Mouse (Mus musculus) stomach, postnatal 0 days (tissue): ENCODE data around the gene Caprin1. TPM values are rescaled to one million over a fixed set of nuclear protein-coding genes. Genes with fewer than 3 reads are reported as not detected.

Source experiments
- ATAC-seq: fragments of 200-750 bp; cut with Nextera tagmentation; 2 replicates; pipeline ENCODE4 v1.8.0; 2017; ENCODE audit not compliant: low FRiP score, low TSS enrichment
- DNase-seq: peaks from one replicate; pipeline ENCODE4 v3.0.0-alpha.2; 2016; ENCODE audit warnings: low spot score
- H3K27ac ChIP-seq: fragments of 300-500 bp; sonication (generic); replicated peaks from 2 replicates; pipeline ENCODE4 v1.5.1; 2014; ENCODE audit warnings: mild to moderate bottlenecking, control low read depth
- H3K27me3 ChIP-seq: fragments of 300-500 bp; sonication (generic); 2 replicates; pipeline ENCODE4 v1.6.1; 2014; ENCODE audit warnings: low read length; ENCODE audit not compliant: control insufficient read depth, insufficient read depth
- H3K36me3 ChIP-seq: fragments of 300-500 bp; sonication (generic); 2 replicates; pipeline ENCODE4 v1.6.1; 2014; ENCODE audit warnings: low read length, mixed read lengths; ENCODE audit not compliant: control insufficient read depth, insufficient read depth
- H3K4me1 ChIP-seq: fragments of 300-500 bp; sonication (generic); replicated peaks from 2 replicates; pipeline ENCODE4 v1.6.1; 2014; ENCODE audit warnings: antibody characterized with exemption; ENCODE audit not compliant: control insufficient read depth, insufficient read depth
- H3K4me2 ChIP-seq: fragments of 300-500 bp; sonication (generic); replicated peaks from 2 replicates; pipeline ENCODE4 v1.6.1; 2014; ENCODE audit warnings: low read depth, mild to moderate bottlenecking, control low read depth, moderate library complexity
- H3K4me3 ChIP-seq: fragments of 300-500 bp; sonication (generic); 2 replicates; pipeline ENCODE4 v1.5.1; 2014; ENCODE audit warnings: low read depth, low read length, control low read depth
- H3K9ac ChIP-seq: fragments of 300-500 bp; sonication (generic); 2 replicates; pipeline ENCODE4 v1.6.1; 2014; ENCODE audit warnings: mild to moderate bottlenecking, low read length, control low read depth, mixed read lengths
- H3K9me3 ChIP-seq: fragments of 300-500 bp; sonication (generic); 2 replicates; pipeline ENCODE4 v1.6.1; 2016; ENCODE audit warnings: low read length; ENCODE audit not compliant: control insufficient read depth
- CTCF ChIP-seq: IDR thresholded peaks from 2 replicates; pipeline ENCODE4 v1.5.1; 2016; ENCODE audit warnings: antibody characterized with exemption, low read depth, mild to moderate bottlenecking, moderate library complexity
- EP300 ChIP-seq: optimal IDR thresholded peaks from 2 replicates; pipeline ENCODE3; 2016; ENCODE audit warnings: antibody characterized with exemption
- WGBS: fragments of 180-500 bp; shearing (Covaris S2); extraction: QIAGEN DNeasy Blood & Tissue Kit; methylation state at CpG from one replicate; pipeline ENCODE4 v1.1.7; 2014; 5-methylcytosine and 5-hydroxymethylcytosine counted together
- polyA plus RNA-seq: library from polyadenylated mRNA; unstranded; fragments of >200 nt; fragmentation: Nextera tagmentation; extraction: Ambion mirVana; gene quantifications from 2 replicates; pipeline ENCODE4 v1.2.1, GENCODE M21; 2015

Gene Caprin1
- polyA plus RNA-seq, 1 experiment from 2014 or later, result 87.0 TPM

GRCm38 (mm10) chr2:103747891-103748290 lies 49.6 kb downstream of the Caprin1 start:
- DNase-seq, result no peak
- H3K36me3 ChIP-seq, result peaks cover 19% of the 10 kb centered on the region
- TF ChIP-seq EP300 (no peak), CTCF (no peak)
- H3K27ac ChIP-seq, result no peak overlapping the region
- no peak overlapping the region for H3K4me2 ChIP-seq
- H3K27me3 ChIP-seq, result no peaks in the 10 kb centered on the region
- H3K9ac ChIP-seq, result no peak overlapping the region
- no peaks in the 10 kb centered on the region for H3K9me3 ChIP-seq
- ATAC-seq, result no peak
- 88% methylated on average over 9 of the region's 9 CpGs for WGBS
- H3K4me1 ChIP-seq, result no peaks in the 10 kb centered on the region
- no peak overlapping the region for H3K4me3 ChIP-seq

- TF ChIP-seq CTCF, result no peak
- TF ChIP-seq EP300, result no peak
- Histone ChIP-seq H3K4me1 (no peaks in the 10 kb centered on the region), H3K27me3 (no peaks in the 10 kb centered on the region), H3K4me2 (no peak overlapping the region), H3K27ac (no peak overlapping the region), H3K4me3 (no peak overlapping the region), H3K9ac (no peak overlapping the region), H3K9me3 (no peaks in the 10 kb centered on the region), H3K36me3 (peaks cover 15% of the 10 kb centered on the region)
- 83% methylated on average over 2 of the region's 2 CpGs for WGBS
- ATAC-seq (no peak), DNase-seq (no peak)
Measured at GRCm38 (mm10) chr2:103746761-103747160, 50.7 kb downstream of the Caprin1 start.

GRCm38 (mm10) chr2:103746096-103746495 lies 51.4 kb downstream of the Caprin1 start:
- Histone ChIP-seq H3K4me1 (no peaks in the 10 kb centered on the region), H3K36me3 (peaks cover 13% of the 10 kb centered on the region; the same call in 1 of the 2 replicates), H3K4me3 (no peak overlapping the region), H3K9ac (no peak overlapping the region), H3K27me3 (no peaks in the 10 kb centered on the region), H3K9me3 (no peaks in the 10 kb centered on the region), H3K4me2 (no peak overlapping the region), H3K27ac (no peak overlapping the region)
- ATAC-seq (no peak), DNase-seq (no peak)
- WGBS, result 78% methylated on average over 2 of the region's 2 CpGs
- no peak for TF ChIP-seq CTCF
- TF ChIP-seq EP300, result no peak

GRCm38 (mm10) chr2:103745481-103745880 lies 52.0 kb downstream of the Caprin1 start:
- no peak for ATAC-seq
- 82% methylated on average over 5 of the region's 5 CpGs for WGBS
- no peaks in the 10 kb centered on the region for H3K9me3 ChIP-seq
- H3K4me2 ChIP-seq, result no peak overlapping the region
- no peak for DNase-seq
- no peak overlapping the region for H3K27ac ChIP-seq
- no peak overlapping the region for H3K9ac ChIP-seq
- H3K27me3 ChIP-seq, result no peaks in the 10 kb centered on the region
- peaks cover 13% of the 10 kb centered on the region; the same call in 1 of the 2 replicates for H3K36me3 ChIP-seq
- H3K4me3 ChIP-seq, result no peak overlapping the region
- no peak for TF ChIP-seq EP300
- TF ChIP-seq CTCF, result no peak
- H3K4me1 ChIP-seq, result no peaks in the 10 kb centered on the region

- no peak overlapping the region for H3K9ac ChIP-seq
- no peak overlapping the region for H3K4me2 ChIP-seq
- no peak for TF ChIP-seq EP300
- TF ChIP-seq CTCF, result peak; percentile 89
- H3K27me3 ChIP-seq, result no peaks in the 10 kb centered on the region
- WGBS, result 77% methylated on average over 7 of the region's 7 CpGs
- DNase-seq (peak; percentile 71), ATAC-seq (no peak)
- H3K36me3 ChIP-seq, result peaks cover 9% of the 10 kb centered on the region; the same call in 1 of the 2 replicates
- H3K27ac ChIP-seq, result no peak overlapping the region
- no peaks in the 10 kb centered on the region for H3K9me3 ChIP-seq
- no peaks in the 10 kb centered on the region for H3K4me1 ChIP-seq
- no peak overlapping the region for H3K4me3 ChIP-seq
Measured at GRCm38 (mm10) chr2:103743988-103744387, 53.5 kb downstream of the Caprin1 start.

- no peak overlapping the region for H3K27ac ChIP-seq
- no peak for TF ChIP-seq EP300
- TF ChIP-seq CTCF, result no peak
- 82% methylated on average over 2 of the region's 2 CpGs for WGBS
- H3K36me3 ChIP-seq, result peaks cover 9% of the 10 kb centered on the region; the same call in 1 of the 2 replicates
- H3K4me2 ChIP-seq, result no peak overlapping the region
- H3K9ac ChIP-seq, result no peak overlapping the region
- DNase-seq (no peak), ATAC-seq (no peak)
- H3K27me3 ChIP-seq, result no peaks in the 10 kb centered on the region
- no peaks in the 10 kb centered on the region for H3K9me3 ChIP-seq
- H3K4me1 ChIP-seq, result no peaks in the 10 kb centered on the region
- H3K4me3 ChIP-seq, result no peak overlapping the region
Measured at GRCm38 (mm10) chr2:103743536-103743935, 53.9 kb downstream of the Caprin1 start.
